Mouse (Mus musculus): ENCODE results near the gene Sec23b. TPM values are rescaled to one million over a fixed set of nuclear protein-coding genes. Genes with fewer than 3 reads are reported as not detected.

Gene Sec23b
- polyA plus RNA-seq, 1 experiment from 2014 or later, result 127 TPM

Small RNAs within 50 kb of the gene (microRNA-seq; reads per million reads assigned to microRNA genes)
- gene Gm24823, result not detected

Other genes starting within 250 kb of the Sec23b start
- not detected in 2 replicates for gene Ovol2, start 224.1 kb upstream of the Sec23b start, polyA plus RNA-seq (2014; fragmentation: Nextera tagmentation; extraction: Ambion mirVana)
- gene Kat14, start 187.2 kb upstream of the Sec23b start, polyA plus RNA-seq (2014; fragmentation: Nextera tagmentation; extraction: Ambion mirVana), result 37.7 and 41.1 TPM in 2 replicates
- not detected in 2 replicates for gene Pet117, start 187.2 kb upstream of the Sec23b start, polyA plus RNA-seq (2014; fragmentation: Nextera tagmentation; extraction: Ambion mirVana)
- 4.1 and 4.8 TPM in 2 replicates for gene Dzank1, start 28.8 kb upstream of the Sec23b start, polyA plus RNA-seq (2014; fragmentation: Nextera tagmentation; extraction: Ambion mirVana)
- gene Polr3f, start 28.5 kb upstream of the Sec23b start, polyA plus RNA-seq (2014; fragmentation: Nextera tagmentation; extraction: Ambion mirVana), result 29.8 and 32.4 TPM in 2 replicates
- gene Rbbp9, start 5.4 kb upstream of the Sec23b start, polyA plus RNA-seq (2014; fragmentation: Nextera tagmentation; extraction: Ambion mirVana), result 63.8 and 65.4 TPM in 2 replicates
- 39.9 and 42.5 TPM in 2 replicates for gene Smim26, start 37.8 kb downstream of the Sec23b start, polyA plus RNA-seq (2014; fragmentation: Nextera tagmentation; extraction: Ambion mirVana)
- gene Dtd1, start 43.7 kb downstream of the Sec23b start, polyA plus RNA-seq (2014; fragmentation: Nextera tagmentation; extraction: Ambion mirVana), result 35.0 and 43.7 TPM in 2 replicates